Mouse (Mus musculus) brain, embryonic 14.5 days (tissue): ENCODE measurements around the gene Cnih2.

Experiments used
- CTCF ChIP-seq: fragments of 200-500 bp; IDR thresholded peaks from 2 replicates; pipeline ENCODE4 v1.5.1; 2012; ENCODE audit warnings: inconsistent platforms, mild to moderate bottlenecking, moderate library complexity, borderline replicate concordance; ENCODE audit not compliant: insufficient read depth, insufficient read length; ENCODE audit errors: extremely low read depth
- POLR2A ChIP-seq: fragments of 200-500 bp; IDR thresholded peaks from 2 replicates; pipeline ENCODE4 v1.6.1; 2012; ENCODE audit warnings: mild to moderate bottlenecking, inconsistent platforms, borderline replicate concordance; ENCODE audit not compliant: poor library complexity, insufficient read depth, insufficient read length, severe bottlenecking; ENCODE audit errors: extremely low read depth

DNA sequence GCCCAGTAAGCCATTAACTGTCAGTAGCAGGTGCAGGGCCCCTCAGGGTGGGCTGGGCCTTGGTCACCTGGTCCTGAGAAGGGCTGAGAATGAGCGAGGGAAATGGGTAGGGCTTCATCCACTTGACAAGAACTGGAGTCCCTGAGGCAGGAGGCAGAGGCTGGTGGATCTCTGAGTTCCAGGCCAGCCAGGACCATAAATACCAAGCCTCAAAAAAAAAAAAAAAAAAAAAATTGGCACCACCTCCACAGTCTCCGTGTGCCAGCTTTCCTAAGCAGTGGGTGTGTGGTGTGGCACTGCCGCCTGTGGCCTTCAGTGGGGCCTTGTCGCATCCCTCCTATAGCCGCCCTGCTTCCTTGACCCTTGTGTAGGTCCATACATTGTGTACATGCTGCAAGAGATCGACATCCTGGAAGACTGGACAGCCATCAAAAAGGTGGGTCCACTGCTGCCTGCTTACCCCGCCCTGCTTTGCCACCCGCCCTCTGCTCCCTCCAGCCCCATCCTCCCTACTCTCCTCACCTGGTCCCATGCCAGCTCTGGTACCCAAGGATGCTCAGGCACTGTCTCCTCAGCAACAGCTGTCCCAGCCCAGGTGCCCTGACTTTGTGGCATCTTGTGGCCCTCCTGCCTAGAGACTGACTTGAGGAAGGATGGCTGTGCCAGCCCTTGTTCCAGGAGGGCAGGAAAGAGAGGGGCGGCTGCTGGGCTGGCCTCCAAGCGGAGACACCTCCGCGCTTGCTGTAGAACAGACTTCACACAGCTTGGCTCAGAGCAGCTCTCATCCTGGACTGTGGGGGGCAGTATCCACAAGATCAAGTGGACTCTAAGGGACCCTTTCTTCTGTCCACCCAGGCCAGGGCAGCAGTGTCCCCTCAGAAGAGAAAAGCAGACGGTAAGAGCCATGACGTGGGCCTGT, 49.9 kb downstream of the Cnih2 start:
- TF ChIP-seq CTCF: no peak
- no peak for TF ChIP-seq POLR2A
